7 mouse cellular contexts compared by ENCODE assay signal in genomic region chr17:87796881-87797416, GRCm38 (mm10). TPM values are rescaled to one million over a fixed set of nuclear protein-coding genes. Genes with fewer than 3 reads are reported as not detected.
DNase-seq lines count a peak whose midpoint lies in the region; ATAC-seq and TF ChIP-seq lines count a peak whose summit lies in the region.

No protein-coding gene starts in this region.

- H3K27ac ChIP-seq in forebrain, postnatal 0 days (ENCODE audit: low read depth, low read length): no peak overlapping the region
- H3K27ac ChIP-seq in midbrain, embryonic 11.5 days (ENCODE audit: low read depth, low read length): no peak overlapping the region

- peak; percentile 47 to 52 for DNase-seq in layer of hippocampus, postnatal 36 days
- no peak for DNase-seq in layer of hippocampus, adult 8-10 months (ENCODE audit: low spot score in 2 of 2)
- DNase-seq in cerebellum, postnatal 14 days: peak; percentile 61 to 69
- DNase-seq in forebrain, postnatal 0 days: peak; percentile 63
- peak; percentile 92 for DNase-seq in midbrain, embryonic 11.5 days (ENCODE audit: low spot score, missing footprints)
- no peak for DNase-seq in yolk sac, embryonic 10.5 days (ENCODE audit: low spot score)
- DNase-seq in adrenal gland, postnatal 14 days: no peak

- H3K4me3 ChIP-seq in forebrain, postnatal 0 days (ENCODE audit: low read depth, low read length): peak overlapping the region; percentile 56
- H3K4me3 ChIP-seq in midbrain, embryonic 11.5 days (ENCODE audit: low read depth, low read length): peak overlapping the region; percentile 50

- WGBS in forebrain, postnatal 0 days: 2% methylated on average over 72 of the region's 72 CpGs
- WGBS in midbrain, embryonic 11.5 days: under 1% methylated on average over 65 of the region's 72 CpGs

- no peak for TF ChIP-seq CTCF in forebrain, postnatal 0 days (IDR thresholded peaks at IDR 0.05; ENCODE audit: low read depth)

- peak overlapping the region; percentile 50 for H3K9ac ChIP-seq in forebrain, postnatal 0 days
- peak overlapping the region; percentile 48 for H3K9ac ChIP-seq in midbrain, embryonic 11.5 days (ENCODE audit: low read length)

- H3K4me2 ChIP-seq in forebrain, postnatal 0 days (ENCODE audit: low read depth): peak overlapping the region; percentile 94
- peak overlapping the region; percentile 90 for H3K4me2 ChIP-seq in midbrain, embryonic 11.5 days

- H3K36me3 ChIP-seq in forebrain, postnatal 0 days (ENCODE audit: insufficient read depth): no peaks in the 10 kb centered on the region
- no peaks in the 10 kb centered on the region for H3K36me3 ChIP-seq in midbrain, embryonic 11.5 days (ENCODE audit: control insufficient read depth, insufficient read depth, low read length)

- H3K9me3 ChIP-seq in forebrain, postnatal 0 days (ENCODE audit: low read length): no peaks in the 10 kb centered on the region
- H3K9me3 ChIP-seq in midbrain, embryonic 11.5 days (ENCODE audit: control insufficient read depth, low read length): no peaks in the 10 kb centered on the region

- H3K27me3 ChIP-seq in forebrain, postnatal 0 days (ENCODE audit: insufficient read depth, low read length): peaks cover 51% of the 10 kb centered on the region
- peaks cover 52% of the 10 kb centered on the region for H3K27me3 ChIP-seq in midbrain, embryonic 11.5 days (ENCODE audit: control insufficient read depth, insufficient read depth, low read length)

- no peaks in the 10 kb centered on the region for H3K4me1 ChIP-seq in forebrain, postnatal 0 days (ENCODE audit: insufficient read depth)
- peaks cover 16% of the 10 kb centered on the region for H3K4me1 ChIP-seq in midbrain, embryonic 11.5 days (ENCODE audit: control insufficient read depth, insufficient read depth, low read length)

- peak; percentile 69 for ATAC-seq in forebrain, postnatal 0 days
- ATAC-seq in midbrain, embryonic 11.5 days (ENCODE audit: low FRiP score): peak; percentile 25; the same call in 1 of the 2 replicates

RNA-seq across cellular contexts. Expression of gene Kcnk12, which starts 0.8 kb away (rescaled TPM):
- total RNA-seq in layer of hippocampus, postnatal 36 days (2021): 10 to 100 TPM; 21.6 to 23.7 TPM
- total RNA-seq in layer of hippocampus, adult 8-10 months (2022): 10 to 100 TPM; 21.5 to 23.8 (median 22.6) TPM
- total RNA-seq in forebrain, postnatal 0 days (2014; rRNA removed): 6.9 and 7.9 TPM in 2 replicates
- polyA plus RNA-seq in forebrain, postnatal 0 days (2015; fragmentation: Nextera tagmentation; extraction: Ambion mirVana): 3.3 and 4.5 TPM in 2 replicates
- polyA plus RNA-seq in midbrain, embryonic 11.5 days (2014; fragmentation: Nextera tagmentation; extraction: Ambion mirVana): 0.12 and 0.26 TPM in 2 replicates
- 0.26 TPM in 1 of 2 replicates, not detected in the other for total RNA-seq in adrenal gland, postnatal 14 days (2021)

Comparison
In these comparisons a context has a peak if more than half of its experiments do, and no peak if none do; other contexts are left out.
1. DNase-seq: peak in layer of hippocampus, postnatal 36 days (2 of 2), cerebellum, postnatal 14 days (2 of 2), forebrain, postnatal 0 days (single experiment) and midbrain, embryonic 11.5 days (single experiment); none in layer of hippocampus, adult 8-10 months (0 of 2), yolk sac, embryonic 10.5 days (single experiment) and adrenal gland, postnatal 14 days (single experiment).